ENCODE assay signal across 19 mouse cellular contexts in the genomic region with DNA sequence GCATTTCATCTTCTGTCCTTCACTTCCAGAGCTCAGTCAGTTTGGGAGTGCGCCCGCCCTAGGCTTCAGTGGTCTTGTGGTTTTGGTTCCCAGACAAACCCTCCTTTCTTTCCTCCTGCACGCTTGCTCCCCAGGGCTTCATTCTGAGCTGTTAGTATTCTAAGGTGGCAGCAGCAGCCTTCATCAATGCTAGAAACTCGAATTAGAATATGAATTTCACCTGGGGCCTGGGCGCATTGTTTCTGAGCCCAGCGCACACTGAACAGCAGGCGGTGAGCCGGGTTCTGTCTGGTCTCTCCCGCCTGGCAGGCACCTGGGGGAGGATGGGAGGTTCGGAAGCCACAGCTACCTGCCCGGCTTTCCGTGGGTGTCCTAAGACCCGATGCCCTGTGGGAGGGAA. TPM values are rescaled to one million over a fixed set of nuclear protein-coding genes. Genes with fewer than 3 reads are reported as not detected.
DNase-seq lines count a peak whose midpoint lies in the region; ATAC-seq lines count a peak whose summit lies in the region.
"Had no signal": no experiment of that assay in that cellular context is flagged by ENCODE, and none has a peak within 500 bp of the region (broad histone marks: within the 10 kb centered on the region; RNA-seq: fewer than 3 reads in every experiment).

No protein-coding gene starts in this region.

- H3K4me3 ChIP-seq in embryonic facial prominence, embryonic 13.5 days = no peak overlapping the region
- H3K4me3 ChIP-seq in embryonic facial prominence, embryonic 10.5 days = no peak overlapping the region
- H3K4me3 ChIP-seq in limb, embryonic 15.5 days = no peak overlapping the region
- no peak overlapping the region for H3K4me3 ChIP-seq in limb, embryonic 10.5 days
- H3K4me3 ChIP-seq in midbrain, embryonic 16.5 days (ENCODE audit: low read depth, low read length) = no peak overlapping the region
- H3K4me3 ChIP-seq: forebrain, embryonic 15.5 days; liver, embryonic 12.5 days; megakaryocyte, embryonic 14.5 days had no signal

- H3K4me1 ChIP-seq in embryonic facial prominence, embryonic 13.5 days = peaks cover 19% of the 10 kb centered on the region; the same call in 1 of the 2 replicates
- peaks cover 31% of the 10 kb centered on the region for H3K4me1 ChIP-seq in embryonic facial prominence, embryonic 10.5 days
- H3K4me1 ChIP-seq in limb, embryonic 15.5 days = no peaks in the 10 kb centered on the region
- 0 out of 2 replicates have a peak, but pooled peaks cover 3% of the 10 kb centered on the region for H3K4me1 ChIP-seq in limb, embryonic 10.5 days
- H3K4me1 ChIP-seq in midbrain, embryonic 16.5 days (ENCODE audit: control insufficient read depth, insufficient read depth, low read length) = peaks cover 15% of the 10 kb centered on the region
- H3K4me1 ChIP-seq: liver, embryonic 12.5 days; megakaryocyte, embryonic 14.5 days had no signal

- ATAC-seq in embryonic facial prominence, embryonic 13.5 days (ENCODE audit: insufficient number of reproducible peaks, insufficient read depth, low FRiP score, low TSS enrichment, low read depth) = no peak
- ATAC-seq in limb, embryonic 15.5 days (ENCODE audit: insufficient number of reproducible peaks, low FRiP score, low TSS enrichment, low read depth) = no peak
- no peak for ATAC-seq in midbrain, embryonic 16.5 days
- ATAC-seq: forebrain, embryonic 15.5 days; liver, embryonic 12.5 days had no signal

- H3K36me3 ChIP-seq in embryonic facial prominence, embryonic 13.5 days = no peaks in the 10 kb centered on the region
- no peaks in the 10 kb centered on the region for H3K36me3 ChIP-seq in embryonic facial prominence, embryonic 10.5 days (replicated peaks)
- H3K36me3 ChIP-seq in limb, embryonic 15.5 days = no peaks in the 10 kb centered on the region
- H3K36me3 ChIP-seq in limb, embryonic 10.5 days = no peaks in the 10 kb centered on the region
- no peaks in the 10 kb centered on the region for H3K36me3 ChIP-seq in midbrain, embryonic 16.5 days (ENCODE audit: control insufficient read depth, insufficient read depth, low read length)
- H3K36me3 ChIP-seq: forebrain, embryonic 15.5 days; liver, embryonic 12.5 days had no signal

- no peak overlapping the region for H3K27ac ChIP-seq in embryonic facial prominence, embryonic 13.5 days
- no peak overlapping the region for H3K27ac ChIP-seq in embryonic facial prominence, embryonic 10.5 days (replicated peaks)
- no peak overlapping the region for H3K27ac ChIP-seq in limb, embryonic 15.5 days
- H3K27ac ChIP-seq in limb, embryonic 10.5 days = no peak overlapping the region
- peak overlapping the region; percentile 66 for H3K27ac ChIP-seq in midbrain, embryonic 16.5 days (ENCODE audit: low read length)
- H3K27ac ChIP-seq: forebrain, embryonic 15.5 days; liver, embryonic 12.5 days; stomach, postnatal 0 days had no signal

- H3K9ac ChIP-seq in embryonic facial prominence, embryonic 13.5 days = no peak overlapping the region
- H3K9ac ChIP-seq in limb, embryonic 15.5 days = no peak overlapping the region
- H3K9ac ChIP-seq in midbrain, embryonic 16.5 days (ENCODE audit: low read depth, low read length) = peak overlapping the region; percentile 44; the same call in 1 of the 2 replicates
- H3K9ac ChIP-seq: forebrain, embryonic 15.5 days; liver, embryonic 12.5 days had no signal

- no peak for DNase-seq in embryonic facial prominence, embryonic 10.5 days (ENCODE audit: low spot score)
- no peak for DNase-seq in limb, embryonic 10.5 days (ENCODE audit: low spot score)
- peak; percentile 55 for DNase-seq in R1 (ENCODE audit: low read depth, low spot score)
- DNase-seq in heart, postnatal 14 days = no peak
- no peak for DNase-seq in heart, adult 18-20 months
- DNase-seq: cerebellum, adult 8-10 months; gastrocnemius, postnatal 25 days; kidney, adult 11 months; left cerebral cortex, postnatal 4 days; lung, adult 2 months had no signal

- WGBS in embryonic facial prominence, embryonic 13.5 days = 9% methylated on average over 13 of the region's 13 CpGs
- 13% methylated on average over 13 of the region's 13 CpGs for WGBS in embryonic facial prominence, embryonic 10.5 days
- WGBS in limb, embryonic 15.5 days = 27% methylated on average over 13 of the region's 13 CpGs
- WGBS in limb, embryonic 10.5 days = 23% methylated on average over 13 of the region's 13 CpGs
- WGBS in midbrain, embryonic 16.5 days = 21% methylated on average over 13 of the region's 13 CpGs

- intact Hi-C loops in heart, postnatal 14 days (cut with DNase I) = no loop called here

- H3K4me2 ChIP-seq in embryonic facial prominence, embryonic 13.5 days = peak overlapping the region; percentile 24; the same call in 1 of the 2 replicates
- 0 out of 2 replicates have a peak overlapping the region, but pooled peaks have one; percentile 8 for H3K4me2 ChIP-seq in limb, embryonic 15.5 days
- peak overlapping the region; percentile 39 for H3K4me2 ChIP-seq in midbrain, embryonic 16.5 days (ENCODE audit: low read length)
- H3K4me2 ChIP-seq: forebrain, embryonic 15.5 days; liver, embryonic 12.5 days had no signal

- 0 out of 2 replicates have a peak, but pooled peaks cover 4% of the 10 kb centered on the region for H3K9me3 ChIP-seq in embryonic facial prominence, embryonic 13.5 days
- H3K9me3 ChIP-seq in embryonic facial prominence, embryonic 10.5 days = 0 out of 2 replicates have a peak, but pooled peaks cover 4% of the 10 kb centered on the region
- no peaks in the 10 kb centered on the region for H3K9me3 ChIP-seq in limb, embryonic 15.5 days
- no peaks in the 10 kb centered on the region for H3K9me3 ChIP-seq in limb, embryonic 10.5 days (replicated peaks)
- H3K9me3 ChIP-seq in midbrain, embryonic 16.5 days (replicated peaks; ENCODE audit: control insufficient read depth, low read length, poor library complexity, severe bottlenecking) = no peaks in the 10 kb centered on the region
- H3K9me3 ChIP-seq: forebrain, embryonic 15.5 days; liver, embryonic 12.5 days had no signal

- peaks cover 37% of the 10 kb centered on the region for H3K27me3 ChIP-seq in embryonic facial prominence, embryonic 13.5 days
- H3K27me3 ChIP-seq in embryonic facial prominence, embryonic 10.5 days (replicated peaks; ENCODE audit: low read depth, poor library complexity, severe bottlenecking) = peaks cover 52% of the 10 kb centered on the region
- peaks cover 20% of the 10 kb centered on the region for H3K27me3 ChIP-seq in limb, embryonic 15.5 days
- H3K27me3 ChIP-seq in limb, embryonic 10.5 days (ENCODE audit: low read depth, poor library complexity, severe bottlenecking) = peaks cover 39% of the 10 kb centered on the region
- no peaks in the 10 kb centered on the region for H3K27me3 ChIP-seq in midbrain, embryonic 16.5 days (ENCODE audit: control insufficient read depth, insufficient read depth, low read depth, low read length)
- H3K27me3 ChIP-seq: forebrain, embryonic 15.5 days had no signal

RNA-seq across cellular contexts. Expression of a gene that starts 14.7 kb away (rescaled TPM):
- polyA plus RNA-seq in embryonic facial prominence, embryonic 13.5 days (2015; fragmentation: Nextera tagmentation; extraction: Ambion mirVana) = 0.11 and 0.26 TPM in 2 replicates
- 0.23 and 0.34 TPM in 2 replicates for polyA plus RNA-seq in embryonic facial prominence, embryonic 10.5 days (2016; fragmentation: Nextera tagmentation; extraction: Ambion mirVana)
- polyA plus RNA-seq in limb, embryonic 15.5 days (2015; fragmentation: Nextera tagmentation; extraction: Ambion mirVana) = 0.22 and 0.31 TPM in 2 replicates
- polyA plus RNA-seq in limb, embryonic 10.5 days (2016; fragmentation: Nextera tagmentation; extraction: Ambion mirVana) = 0.03 TPM in 1 of 2 replicates, not detected in the other
- polyA plus RNA-seq in midbrain, embryonic 16.5 days (2015; fragmentation: Nextera tagmentation; extraction: Ambion mirVana) = 5.5 and 6.6 TPM in 2 replicates
- not detected for total RNA-seq in heart, postnatal 14 days (2021)
- total RNA-seq in heart, adult 18-20 months (2021) = not detected
- polyA plus RNA-seq: heart, embryonic 16.5 days; thymus, postnatal 0 days had no signal
